Mouse (Mus musculus): Measurements from ENCODE around the gene Mum1. TPM values are rescaled to one million over a fixed set of nuclear protein-coding genes. Genes with fewer than 3 reads are reported as not detected.
"Not testable (repeated sequence)": the region's sequence is repeated elsewhere in the genome, so short reads cannot be mapped to it uniquely, and the experiment has no call there.

Mum1 gene
- polyA plus RNA-seq, 1 experiment from 2014 or later: 51.5 TPM

DNA sequence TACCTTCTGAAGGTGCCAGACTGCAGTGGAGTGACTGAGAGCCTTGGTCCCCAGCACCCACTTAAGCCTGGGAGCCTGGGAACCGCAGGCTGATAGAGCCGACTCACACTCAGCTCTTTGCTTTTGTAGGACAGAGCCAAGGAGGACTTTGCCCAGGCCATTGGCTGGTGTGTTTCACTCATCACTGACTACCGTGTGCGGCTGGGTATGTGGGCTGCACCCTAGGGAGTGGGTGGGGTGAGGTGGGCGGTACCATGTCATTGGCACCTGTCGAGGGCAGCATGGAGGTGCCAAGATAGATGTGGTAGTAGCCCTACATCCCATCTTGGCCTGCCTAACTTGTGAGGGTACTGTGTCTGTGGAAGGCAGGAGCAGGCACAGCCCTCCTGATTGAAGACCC lies 13.6 kb downstream of the Mum1 start:
- H3K4me1 ChIP-seq (ENCODE audit: control insufficient read depth, insufficient read depth, low read length): peaks cover 16% of the 10 kb centered on the region
- no peaks in the 10 kb centered on the region for H3K9me3 ChIP-seq (ENCODE audit: control insufficient read depth, low read length)
- H3K27me3 ChIP-seq (ENCODE audit: control insufficient read depth, insufficient read depth, low read length): no peaks in the 10 kb centered on the region
- no peak overlapping the region for H3K4me3 ChIP-seq (replicated peaks; ENCODE audit: low read depth, low read length)
- H3K9ac ChIP-seq (replicated peaks; ENCODE audit: low read length): peak overlapping the region; percentile 20; the same call in 1 of the 2 replicates
- ATAC-seq (ENCODE audit: low FRiP score, low TSS enrichment) (no peak), DNase-seq (no peak)
- WGBS: 67% methylated on average over 6 of the region's 6 CpGs
- 0 out of 2 replicates have a peak overlapping the region, but pooled peaks have one; percentile 14 for H3K27ac ChIP-seq (replicated peaks; ENCODE audit: low read depth, low read length)
- peaks cover 98% of the 10 kb centered on the region for H3K36me3 ChIP-seq (ENCODE audit: control insufficient read depth, insufficient read depth, low read length)
- H3K4me2 ChIP-seq (ENCODE audit: low read length): no peak overlapping the region

DNA sequence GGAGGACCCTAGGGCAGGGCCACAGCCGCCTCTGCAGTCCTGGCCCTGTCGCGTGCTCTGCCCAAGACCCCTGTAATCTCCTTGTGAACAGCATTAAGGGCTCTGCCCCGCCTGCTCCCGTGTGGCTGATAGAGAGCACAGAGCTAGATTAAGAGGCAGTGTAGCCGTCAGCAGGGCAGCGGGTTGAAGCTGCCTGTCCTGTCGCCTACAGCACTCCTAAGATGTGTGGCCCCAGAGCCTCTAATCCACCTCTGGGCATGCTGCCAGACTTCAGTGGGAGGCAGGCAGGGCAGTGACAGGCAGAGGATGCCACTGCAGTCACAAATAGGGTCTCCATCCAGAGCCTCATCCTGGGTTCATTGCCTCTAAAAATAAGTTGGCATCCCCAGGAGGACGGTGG lies 15.9 kb downstream of the Mum1 start:
- H3K9me3 ChIP-seq (ENCODE audit: control insufficient read depth, low read length): no peaks in the 10 kb centered on the region
- H3K4me3 ChIP-seq (replicated peaks; ENCODE audit: low read depth, low read length): no peak overlapping the region
- peak overlapping the region; percentile 61 for H3K27ac ChIP-seq (replicated peaks; ENCODE audit: low read depth, low read length)
- ATAC-seq (ENCODE audit: low FRiP score, low TSS enrichment) (peak; percentile 49), DNase-seq (peak; percentile 76)
- 0 out of 2 replicates have a peak overlapping the region, but pooled peaks have one; percentile 0 for H3K9ac ChIP-seq (replicated peaks; ENCODE audit: low read length)
- 0 out of 2 replicates have a peak overlapping the region, but pooled peaks have one; percentile 15 for H3K4me2 ChIP-seq (ENCODE audit: low read length)
- H3K36me3 ChIP-seq (ENCODE audit: control insufficient read depth, insufficient read depth, low read length): peaks cover 75% of the 10 kb centered on the region
- WGBS: 30% methylated on average over 9 of the region's 9 CpGs
- H3K4me1 ChIP-seq (ENCODE audit: control insufficient read depth, insufficient read depth, low read length): peaks cover 13% of the 10 kb centered on the region; the same call in 1 of the 2 replicates
- no peaks in the 10 kb centered on the region for H3K27me3 ChIP-seq (ENCODE audit: control insufficient read depth, insufficient read depth, low read length)

- ATAC-seq (ENCODE audit: low FRiP score, low TSS enrichment) (no peak), DNase-seq (no peak)
- H3K4me2 ChIP-seq (ENCODE audit: low read length): no peak overlapping the region
- peaks cover 13% of the 10 kb centered on the region; the same call in 1 of the 2 replicates for H3K4me1 ChIP-seq (ENCODE audit: control insufficient read depth, insufficient read depth, low read length)
- WGBS: 61% methylated on average over 3 of the region's 3 CpGs
- peak overlapping the region; percentile 61; the same call in 1 of the 2 replicates for H3K27ac ChIP-seq (replicated peaks; ENCODE audit: low read depth, low read length)
- no peaks in the 10 kb centered on the region for H3K27me3 ChIP-seq (ENCODE audit: control insufficient read depth, insufficient read depth, low read length)
- peaks cover 70% of the 10 kb centered on the region for H3K36me3 ChIP-seq (ENCODE audit: control insufficient read depth, insufficient read depth, low read length)
- no peak overlapping the region for H3K4me3 ChIP-seq (replicated peaks; ENCODE audit: low read depth, low read length)
- H3K9ac ChIP-seq (replicated peaks; ENCODE audit: low read length): no peak overlapping the region
- H3K9me3 ChIP-seq (ENCODE audit: control insufficient read depth, low read length): no peaks in the 10 kb centered on the region
These were observed 16.4 kb downstream of the Mum1 start for GRCm38 (mm10) chr10:80242607-80243006.

DNA sequence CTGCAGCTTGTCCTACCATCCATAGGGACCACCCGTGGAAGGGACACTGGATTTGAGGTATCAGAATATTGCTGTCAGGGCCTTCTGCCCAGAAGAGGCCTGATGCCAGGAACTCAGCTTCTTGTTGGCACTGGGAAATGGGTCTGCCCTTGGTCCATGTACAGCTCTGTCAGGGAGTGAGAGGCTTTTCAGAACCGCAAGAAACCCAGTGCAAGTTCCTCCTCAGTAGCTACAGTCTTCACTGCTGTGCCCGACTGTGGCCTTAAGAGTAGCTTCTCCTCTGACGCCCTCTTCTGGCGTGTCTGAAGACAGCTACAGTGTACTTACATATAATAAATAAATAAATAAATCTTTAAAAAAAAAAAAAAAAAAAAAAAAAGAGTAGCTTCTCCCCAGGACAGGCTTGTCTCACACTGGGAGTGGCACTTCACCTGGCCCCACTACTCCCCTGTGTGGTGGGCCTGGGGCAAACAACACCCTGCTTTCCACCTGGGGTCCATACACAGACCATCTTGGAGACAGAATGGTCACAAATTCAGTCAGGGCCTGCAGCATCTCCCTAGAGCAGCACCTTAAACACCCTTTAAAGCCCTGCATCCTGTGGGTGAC lies 18.7 kb downstream of the Mum1 start:
- no peaks in the 10 kb centered on the region for H3K27me3 ChIP-seq (ENCODE audit: control insufficient read depth, insufficient read depth, low read length)
- ATAC-seq (ENCODE audit: low FRiP score, low TSS enrichment): no peak
- peak overlapping the region; percentile 29; the same call in 1 of the 2 replicates for H3K9ac ChIP-seq (replicated peaks; ENCODE audit: low read length)
- 22% methylated on average over 5 of the region's 5 CpGs for WGBS
- H3K4me3 ChIP-seq (replicated peaks; ENCODE audit: low read depth, low read length): no peak overlapping the region
- H3K4me1 ChIP-seq (ENCODE audit: control insufficient read depth, insufficient read depth, low read length): peaks cover 15% of the 10 kb centered on the region
- peaks cover 47% of the 10 kb centered on the region for H3K36me3 ChIP-seq (ENCODE audit: control insufficient read depth, insufficient read depth, low read length)
- no peak overlapping the region for H3K4me2 ChIP-seq (ENCODE audit: low read length)
- DNase-seq: peak; percentile 83
- H3K27ac ChIP-seq (replicated peaks; ENCODE audit: low read depth, low read length): peak overlapping the region; percentile 69
- H3K9me3 ChIP-seq (ENCODE audit: control insufficient read depth, low read length): no peaks in the 10 kb centered on the region

- no peaks in the 10 kb centered on the region for H3K27me3 ChIP-seq (ENCODE audit: control insufficient read depth, insufficient read depth, low read length)
- DNase-seq (peak; percentile 96), ATAC-seq (ENCODE audit: low FRiP score, low TSS enrichment) (no peak)
- WGBS: 6% methylated on average over 4 of the region's 4 CpGs
- peak overlapping the region; percentile 29; the same call in 1 of the 2 replicates for H3K9ac ChIP-seq (replicated peaks; ENCODE audit: low read length)
- H3K4me1 ChIP-seq (ENCODE audit: control insufficient read depth, insufficient read depth, low read length): peaks cover 22% of the 10 kb centered on the region
- H3K4me2 ChIP-seq (ENCODE audit: low read length): no peak overlapping the region
- H3K9me3 ChIP-seq (ENCODE audit: control insufficient read depth, low read length): no peaks in the 10 kb centered on the region
- H3K36me3 ChIP-seq (ENCODE audit: control insufficient read depth, insufficient read depth, low read length): peaks cover 40% of the 10 kb centered on the region
- H3K27ac ChIP-seq (replicated peaks; ENCODE audit: low read depth, low read length): peak overlapping the region; percentile 69
- H3K4me3 ChIP-seq (replicated peaks; ENCODE audit: low read depth, low read length): no peak overlapping the region
These were observed 19.4 kb downstream of the Mum1 start for GRCm38 (mm10) chr10:80245600-80245999.

- Histone ChIP-seq H3K4me2 (ENCODE audit: low read length) (no peak overlapping the region), H3K9ac (replicated peaks; ENCODE audit: low read length) (no peak overlapping the region), H3K27ac (replicated peaks; ENCODE audit: low read depth, low read length) (no peak overlapping the region), H3K36me3 (ENCODE audit: control insufficient read depth, insufficient read depth, low read length) (peaks cover 26% of the 10 kb centered on the region), H3K4me3 (replicated peaks; ENCODE audit: low read depth, low read length) (no peak overlapping the region), H3K9me3 (ENCODE audit: control insufficient read depth, low read length) (no peaks in the 10 kb centered on the region), H3K27me3 (ENCODE audit: control insufficient read depth, insufficient read depth, low read length) (no peaks in the 10 kb centered on the region), H3K4me1 (ENCODE audit: control insufficient read depth, insufficient read depth, low read length) (peaks cover 18% of the 10 kb centered on the region)
- 28% methylated on average over 6 of the region's 6 CpGs for WGBS
- no peak for ATAC-seq (ENCODE audit: low FRiP score, low TSS enrichment)
- DNase-seq: peak; percentile 75
These were observed 21.6 kb downstream of the Mum1 start for GRCm38 (mm10) chr10:80247849-80248248.

DNA sequence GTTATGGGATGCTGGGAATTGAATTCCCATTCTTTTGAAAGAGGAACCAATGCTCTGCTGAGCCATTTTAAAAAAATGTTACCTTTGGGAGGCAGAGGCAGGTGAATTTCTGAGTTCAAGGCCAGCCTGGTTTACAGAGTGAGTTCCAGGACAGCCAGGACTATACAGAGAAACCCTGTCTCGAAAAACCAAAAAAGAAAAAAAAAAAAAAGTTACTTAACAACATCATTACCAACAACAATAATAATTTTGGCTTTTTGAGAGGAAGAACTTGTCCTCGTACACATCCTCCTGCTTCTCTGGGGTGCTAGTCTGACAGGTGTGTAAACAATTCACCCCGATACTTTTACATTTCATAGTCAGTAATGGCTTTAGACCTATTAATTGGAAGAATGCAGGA lies 22.2 kb downstream of the Mum1 start:
- not testable (repeated sequence) for DNase-seq; H3K27ac ChIP-seq (replicated peaks; ENCODE audit: low read depth, low read length); H3K9ac ChIP-seq (replicated peaks; ENCODE audit: low read length); H3K9me3 ChIP-seq (ENCODE audit: control insufficient read depth, low read length); H3K27me3 ChIP-seq (ENCODE audit: control insufficient read depth, insufficient read depth, low read length)
- Histone ChIP-seq H3K4me3 (replicated peaks; ENCODE audit: low read depth, low read length) (peak overlapping the region; percentile 55), H3K4me2 (ENCODE audit: low read length) (peak overlapping the region; percentile 90), H3K36me3 (ENCODE audit: control insufficient read depth, insufficient read depth, low read length) (peaks cover 21% of the 10 kb centered on the region), H3K4me1 (ENCODE audit: control insufficient read depth, insufficient read depth, low read length) (peaks cover 18% of the 10 kb centered on the region)
- WGBS: 47% methylated on average over 3 of the region's 3 CpGs
- 0 out of 2 replicates have a peak, but pooled peaks have one; percentile 6 for ATAC-seq (ENCODE audit: low FRiP score, low TSS enrichment)

DNA sequence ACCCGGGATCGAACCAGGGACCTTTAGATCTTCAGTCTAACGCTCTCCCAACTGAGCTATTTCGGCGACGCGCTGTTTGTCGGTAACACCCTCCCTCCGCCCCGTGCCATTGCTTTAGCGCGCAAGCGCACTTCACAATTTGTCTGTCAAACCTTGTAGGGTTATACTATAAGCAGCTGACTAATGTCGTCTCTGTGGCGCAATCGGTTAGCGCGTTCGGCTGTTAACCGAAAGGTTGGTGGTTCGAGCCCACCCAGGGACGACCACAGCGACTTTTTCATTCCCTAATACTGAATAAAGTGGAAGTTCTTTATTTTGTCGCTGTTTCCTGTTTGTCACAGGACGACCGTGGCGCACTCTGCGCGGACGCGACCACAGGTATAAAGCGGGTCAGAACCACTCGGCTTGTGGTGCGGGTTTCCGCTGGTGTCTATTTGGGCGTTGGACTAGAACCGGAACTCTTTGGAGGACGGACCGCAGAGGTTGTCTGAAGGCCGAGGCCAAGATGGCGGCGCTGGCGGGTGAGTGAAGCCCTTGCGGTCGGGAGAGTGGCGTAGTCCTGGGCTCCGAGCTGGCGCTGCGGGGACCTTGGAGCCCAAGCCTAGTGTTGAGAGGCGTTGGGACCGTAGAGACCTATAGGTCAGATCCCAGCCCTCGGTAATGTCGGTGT lies 22.9 kb downstream of the Mum1 start, which contains the start of gene Ndufs7:
Gene Ndufs7, plus strand, starts transcription at position 151 of the 670 bp plus-strand sequence.
- Histone ChIP-seq H3K36me3 (ENCODE audit: control insufficient read depth, insufficient read depth, low read length) (peaks cover 16% of the 10 kb centered on the region), H3K4me3 (replicated peaks; ENCODE audit: low read depth, low read length) (peak within 1 kb of the TSS; percentile 55), H3K27ac (replicated peaks; ENCODE audit: low read depth, low read length) (peak within 1 kb of the TSS; percentile 88), H3K4me2 (ENCODE audit: low read length) (peak within 1 kb of the TSS; percentile 90), H3K9ac (replicated peaks; ENCODE audit: low read length) (peak within 1 kb of the TSS; percentile 75), H3K4me1 (ENCODE audit: control insufficient read depth, insufficient read depth, low read length) (peaks cover 18% of the 10 kb centered on the region), H3K9me3 (ENCODE audit: control insufficient read depth, low read length) (no peaks in the 10 kb centered on the region), H3K27me3 (ENCODE audit: control insufficient read depth, insufficient read depth, low read length) (no peaks in the 10 kb centered on the region)
- WGBS: under 1% methylated on average over 53 of the region's 53 CpGs
- peak; percentile 89 for ATAC-seq (ENCODE audit: low FRiP score, low TSS enrichment)
- DNase-seq: peak; percentile 97

All from midbrain, embryonic 14.5 days (tissue).